Mouse (Mus musculus): Measurements from ENCODE around the gene Nepro. TPM values are rescaled to one million over a fixed set of nuclear protein-coding genes. Genes with fewer than 3 reads are reported as not detected.

Gene Nepro
- polyA plus RNA-seq, 1 experiment from 2014 or later: 7.6 TPM

- Histone ChIP-seq H3K4me3 (replicated peaks; ENCODE audit: low read length) (no peak overlapping the region), H3K4me2 (ENCODE audit: low read depth, low read length) (0 out of 2 replicates have a peak overlapping the region, but pooled peaks have one; percentile 6), H3K27me3 (ENCODE audit: control insufficient read depth, insufficient read depth, low read length) (no peaks in the 10 kb centered on the region), H3K9ac (ENCODE audit: low read length) (no peak overlapping the region), H3K9me3 (replicated peaks; ENCODE audit: control insufficient read depth, low read length) (no peaks in the 10 kb centered on the region), H3K4me1 (ENCODE audit: control insufficient read depth, insufficient read depth, low read length) (peaks cover 25% of the 10 kb centered on the region), H3K27ac (ENCODE audit: low read length) (peak overlapping the region; percentile 84), H3K36me3 (ENCODE audit: control insufficient read depth, insufficient read depth, low read length) (no peaks in the 10 kb centered on the region)
- 32% methylated on average over 12 of the region's 12 CpGs for WGBS
- ATAC-seq (ENCODE audit: insufficient read depth, low FRiP score): peak; percentile 91
Observed at GRCm38 (mm10) chr16:44695859-44696620, 28.1 kb upstream of the Nepro start.

DNA sequence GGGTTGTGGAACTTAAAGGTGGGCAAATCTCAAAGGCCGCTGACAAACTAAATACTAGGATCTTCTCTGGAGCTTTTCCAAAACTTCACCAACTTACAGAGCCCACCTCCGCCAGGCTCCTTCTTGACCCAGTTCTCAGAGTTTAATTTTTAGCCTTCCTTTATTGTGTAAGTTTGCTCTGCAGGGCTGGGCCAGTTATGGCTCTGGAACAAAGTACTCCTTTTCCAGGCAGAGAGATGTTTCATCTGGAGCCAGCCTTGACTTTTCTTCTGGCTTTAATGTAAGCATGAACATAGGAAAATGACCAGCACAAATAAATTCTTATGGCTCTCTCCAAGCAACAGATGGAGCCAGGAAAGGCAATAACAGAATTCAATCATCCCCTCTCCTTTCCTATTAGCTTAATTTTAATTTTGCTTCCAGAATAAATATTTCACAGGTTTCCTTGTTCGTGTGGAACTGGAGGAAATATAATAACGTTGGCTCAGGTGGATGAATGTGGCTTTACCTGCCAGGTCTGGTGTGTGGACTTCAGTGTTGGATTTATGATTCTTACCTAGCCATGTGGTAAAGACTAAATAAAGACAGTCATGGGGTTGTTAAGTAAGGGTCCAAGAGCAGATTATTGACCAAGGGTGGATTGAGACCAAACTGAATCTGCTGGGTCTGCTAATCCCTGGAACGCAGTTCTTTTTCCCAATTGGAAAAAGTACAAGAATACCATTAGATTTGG lies 26.5 kb upstream of the Nepro start:
- Histone ChIP-seq H3K4me2 (ENCODE audit: low read depth, low read length) (no peak overlapping the region), H3K4me3 (replicated peaks; ENCODE audit: low read length) (no peak overlapping the region), H3K9me3 (replicated peaks; ENCODE audit: control insufficient read depth, low read length) (no peaks in the 10 kb centered on the region), H3K9ac (ENCODE audit: low read length) (no peak overlapping the region), H3K27ac (ENCODE audit: low read length) (peak overlapping the region; percentile 71), H3K27me3 (ENCODE audit: control insufficient read depth, insufficient read depth, low read length) (no peaks in the 10 kb centered on the region), H3K36me3 (ENCODE audit: control insufficient read depth, insufficient read depth, low read length) (no peaks in the 10 kb centered on the region), H3K4me1 (ENCODE audit: control insufficient read depth, insufficient read depth, low read length) (peaks cover 18% of the 10 kb centered on the region)
- ATAC-seq (ENCODE audit: insufficient read depth, low FRiP score): no peak
- 58% methylated on average over 5 of the region's 5 CpGs for WGBS

- 87% methylated on average over 3 of the region's 3 CpGs for WGBS
- no peaks in the 10 kb centered on the region for H3K27me3 ChIP-seq (ENCODE audit: control insufficient read depth, insufficient read depth, low read length)
Observed at GRCm38 (mm10) chr16:44701155-44701554, 22.9 kb upstream of the Nepro start.

GRCm38 (mm10) chr16:44702272-44702671 lies 21.8 kb upstream of the Nepro start:
- Histone ChIP-seq H3K27me3 (ENCODE audit: control insufficient read depth, insufficient read depth, low read length) (no peaks in the 10 kb centered on the region), H3K4me3 (replicated peaks; ENCODE audit: low read length) (no peak overlapping the region), H3K4me2 (ENCODE audit: low read depth, low read length) (no peak overlapping the region), H3K36me3 (ENCODE audit: control insufficient read depth, insufficient read depth, low read length) (no peaks in the 10 kb centered on the region), H3K9me3 (replicated peaks; ENCODE audit: control insufficient read depth, low read length) (no peaks in the 10 kb centered on the region), H3K27ac (ENCODE audit: low read length) (peak overlapping the region; percentile 27), H3K4me1 (ENCODE audit: control insufficient read depth, insufficient read depth, low read length) (peaks cover 22% of the 10 kb centered on the region), H3K9ac (ENCODE audit: low read length) (no peak overlapping the region)
- peak; percentile 56; the same call in 1 of the 2 replicates for ATAC-seq (ENCODE audit: insufficient read depth, low FRiP score)
- 54% methylated on average over 5 of the region's 5 CpGs for WGBS

More at GRCm38 (mm10) chr16:44701155-44701554, 22.9 kb upstream of the Nepro start:
- H3K9me3 ChIP-seq (replicated peaks; ENCODE audit: control insufficient read depth, low read length): no peaks in the 10 kb centered on the region
- H3K27ac ChIP-seq (ENCODE audit: low read length): no peak overlapping the region
- peaks cover 28% of the 10 kb centered on the region for H3K4me1 ChIP-seq (ENCODE audit: control insufficient read depth, insufficient read depth, low read length)
- no peaks in the 10 kb centered on the region for H3K36me3 ChIP-seq (ENCODE audit: control insufficient read depth, insufficient read depth, low read length)
- H3K9ac ChIP-seq (ENCODE audit: low read length): no peak overlapping the region
- no peak for ATAC-seq (ENCODE audit: insufficient read depth, low FRiP score)
- H3K4me2 ChIP-seq (ENCODE audit: low read depth, low read length): no peak overlapping the region
- H3K4me3 ChIP-seq (replicated peaks; ENCODE audit: low read length): no peak overlapping the region

DNA sequence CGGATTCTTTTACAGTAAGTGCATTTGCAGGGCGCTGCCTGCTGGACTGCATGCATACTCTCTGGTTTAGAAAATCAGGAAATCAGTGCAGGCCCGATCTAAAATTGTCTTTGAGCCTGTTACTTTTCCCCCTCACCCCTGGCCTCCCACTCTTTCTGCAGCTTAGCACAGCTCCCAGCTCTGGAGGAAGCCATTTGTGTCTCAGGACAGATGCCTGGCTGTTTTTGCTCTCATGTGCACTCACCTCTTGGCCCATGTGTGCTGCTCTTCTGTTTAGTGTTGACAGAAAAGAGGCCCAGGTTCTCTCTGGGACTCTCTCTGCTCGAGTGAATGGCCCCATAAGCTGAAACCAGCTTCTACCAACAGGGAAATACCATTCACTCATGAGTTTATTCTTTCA lies 20.6 kb upstream of the Nepro start:
- H3K9ac ChIP-seq (ENCODE audit: low read length): no peak overlapping the region
- WGBS: 23% methylated on average over 4 of the region's 4 CpGs
- H3K4me3 ChIP-seq (replicated peaks; ENCODE audit: low read length): no peak overlapping the region
- no peaks in the 10 kb centered on the region for H3K27me3 ChIP-seq (ENCODE audit: control insufficient read depth, insufficient read depth, low read length)
- peak; percentile 60; the same call in 1 of the 2 replicates for ATAC-seq (ENCODE audit: insufficient read depth, low FRiP score)
- peak overlapping the region; percentile 70 for H3K27ac ChIP-seq (ENCODE audit: low read length)
- peaks cover 15% of the 10 kb centered on the region for H3K4me1 ChIP-seq (ENCODE audit: control insufficient read depth, insufficient read depth, low read length)
- no peak overlapping the region for H3K4me2 ChIP-seq (ENCODE audit: low read depth, low read length)
- H3K36me3 ChIP-seq (ENCODE audit: control insufficient read depth, insufficient read depth, low read length): no peaks in the 10 kb centered on the region
- H3K9me3 ChIP-seq (replicated peaks; ENCODE audit: control insufficient read depth, low read length): no peaks in the 10 kb centered on the region

GRCm38 (mm10) chr16:44716305-44717140 lies 7.6 kb upstream of the Nepro start:
- Histone ChIP-seq H3K4me2 (ENCODE audit: low read depth, low read length) (0 out of 2 replicates have a peak overlapping the region, but pooled peaks have one; percentile 8), H3K27ac (ENCODE audit: low read length) (peak overlapping the region; percentile 70)

GRCm38 (mm10) chr16:44717141-44717634 lies 6.9 kb upstream of the Nepro start:
- no peaks in the 10 kb centered on the region for H3K9me3 ChIP-seq (replicated peaks; ENCODE audit: control insufficient read depth, low read length)
- H3K27me3 ChIP-seq (ENCODE audit: control insufficient read depth, insufficient read depth, low read length): no peaks in the 10 kb centered on the region
- H3K4me2 ChIP-seq (ENCODE audit: low read depth, low read length): no peak overlapping the region
- no peak for ATAC-seq (ENCODE audit: insufficient read depth, low FRiP score)
- no peaks in the 10 kb centered on the region for H3K36me3 ChIP-seq (ENCODE audit: control insufficient read depth, insufficient read depth, low read length)
- peaks cover 3% of the 10 kb centered on the region; the same call in 1 of the 2 replicates for H3K4me1 ChIP-seq (ENCODE audit: control insufficient read depth, insufficient read depth, low read length)
- no peak overlapping the region for H3K27ac ChIP-seq (ENCODE audit: low read length)
- H3K4me3 ChIP-seq (replicated peaks; ENCODE audit: low read length): no peak overlapping the region
- WGBS: 74% methylated on average over 2 of the region's 2 CpGs
- no peak overlapping the region for H3K9ac ChIP-seq (ENCODE audit: low read length)

More at GRCm38 (mm10) chr16:44716305-44717140, 7.6 kb upstream of the Nepro start:
- no peaks in the 10 kb centered on the region for H3K36me3 ChIP-seq (ENCODE audit: control insufficient read depth, insufficient read depth, low read length)
- ATAC-seq (ENCODE audit: insufficient read depth, low FRiP score): peak; percentile 81
- H3K4me1 ChIP-seq (ENCODE audit: control insufficient read depth, insufficient read depth, low read length): peaks cover 3% of the 10 kb centered on the region; the same call in 1 of the 2 replicates
- H3K4me3 ChIP-seq (replicated peaks; ENCODE audit: low read length): no peak overlapping the region
- 35% methylated on average over 10 of the region's 10 CpGs for WGBS
- H3K9me3 ChIP-seq (replicated peaks; ENCODE audit: control insufficient read depth, low read length): no peaks in the 10 kb centered on the region
- no peaks in the 10 kb centered on the region for H3K27me3 ChIP-seq (ENCODE audit: control insufficient read depth, insufficient read depth, low read length)
- no peak overlapping the region for H3K9ac ChIP-seq (ENCODE audit: low read length)

DNA sequence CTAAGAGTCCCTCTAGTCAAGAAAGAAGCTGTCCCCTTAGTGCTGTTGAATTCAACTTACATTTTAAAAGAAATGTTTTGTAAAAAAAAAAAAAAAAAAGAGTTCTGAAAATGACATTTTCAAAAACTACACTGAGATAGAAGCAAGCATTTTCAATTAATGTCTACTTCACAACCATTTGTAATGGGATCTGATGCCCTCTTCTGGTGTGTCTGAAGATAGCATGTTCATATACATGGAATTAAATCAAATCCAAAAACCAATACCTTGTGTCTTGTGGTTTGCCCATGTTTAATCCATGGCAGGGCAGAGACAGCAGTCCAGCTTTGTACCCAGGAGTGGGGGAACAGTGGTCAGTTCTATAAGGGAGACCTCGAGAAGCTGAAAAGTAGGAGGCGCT lies 6.3 kb upstream of the Nepro start:
- Histone ChIP-seq H3K36me3 (ENCODE audit: control insufficient read depth, insufficient read depth, low read length) (no peaks in the 10 kb centered on the region), H3K27me3 (ENCODE audit: control insufficient read depth, insufficient read depth, low read length) (no peaks in the 10 kb centered on the region), H3K4me3 (replicated peaks; ENCODE audit: low read length) (no peak overlapping the region), H3K4me1 (ENCODE audit: control insufficient read depth, insufficient read depth, low read length) (peaks cover 3% of the 10 kb centered on the region; the same call in 1 of the 2 replicates), H3K4me2 (ENCODE audit: low read depth, low read length) (no peak overlapping the region), H3K9me3 (replicated peaks; ENCODE audit: control insufficient read depth, low read length) (no peaks in the 10 kb centered on the region), H3K27ac (ENCODE audit: low read length) (no peak overlapping the region), H3K9ac (ENCODE audit: low read length) (no peak overlapping the region)
- ATAC-seq (ENCODE audit: insufficient read depth, low FRiP score): no peak
- WGBS: 78% methylated on average over 2 of the region's 2 CpGs
